Mouse (Mus musculus) cerebellum, postnatal 10 days (tissue): ENCODE data around the gene Olfr675.
"Not testable (repeated sequence)": the region's sequence is repeated elsewhere in the genome, so short reads cannot be mapped to it uniquely, and the experiment has no call there.

Source experiments
- DNase-seq, 2 experiments: peaks; one replicate each; pipeline ENCODE4 v3.0.0; 2021; ENCODE audit warnings: mixed read lengths in 2 of 2

Gene Olfr675

DNA sequence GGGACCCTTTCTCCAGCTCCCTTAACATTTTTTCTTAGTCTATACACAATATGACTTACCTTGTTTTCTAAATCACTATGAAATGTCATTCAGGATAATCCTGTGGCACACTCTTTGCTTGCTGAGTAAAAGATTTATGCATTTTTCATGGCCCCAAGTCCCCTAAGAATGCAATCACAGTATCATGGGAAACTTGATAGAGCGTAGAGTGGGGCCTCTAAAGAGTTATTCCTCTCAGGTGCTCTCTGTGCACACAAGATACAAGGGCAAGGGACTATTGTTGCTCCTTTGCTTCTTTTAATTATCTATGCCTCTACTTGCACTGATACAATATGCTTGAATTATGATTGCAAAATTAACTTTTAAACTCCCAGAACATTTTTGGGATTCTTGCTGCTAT, at the start of gene Olfr675:
Gene Olfr675 (minus strand): TSS at position 101 of the 400 bp plus-strand sequence.
- no peak for DNase-seq

DNA sequence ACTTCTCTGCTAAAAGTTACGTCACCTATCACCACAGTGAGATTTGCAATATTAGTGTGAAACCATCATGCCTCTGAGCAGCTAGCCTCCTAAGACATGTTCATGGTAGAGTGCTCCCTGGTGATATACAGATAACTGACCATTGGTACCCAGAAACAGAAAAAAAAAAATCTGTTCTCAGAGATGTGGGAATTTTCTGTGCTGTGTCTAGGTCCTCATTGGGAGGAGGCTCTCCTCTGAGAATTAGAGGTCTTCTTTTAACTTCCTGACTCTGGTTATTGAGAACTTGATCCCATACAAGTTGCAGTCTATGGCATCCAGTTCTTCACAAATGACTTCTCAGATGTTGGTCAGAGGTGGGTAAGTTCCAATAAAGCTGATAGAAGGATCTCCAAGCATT, 35.9 kb upstream of the Olfr675 start, which contains the start of gene Olfr678:
Gene Olfr678 (plus strand): TSS at position 301 of the 400 bp plus-strand sequence.
- DNase-seq: no peak

- DNase-seq: no peak
These were observed 30.7 kb upstream of the Olfr675 start for GRCm38 (mm10) chr7:105058951-105059350.

- peak in 1 of 2 experiments; percentile 3 for DNase-seq
These were observed 5.6 kb upstream of the Olfr675 start for GRCm38 (mm10) chr7:105033836-105034235.

- no peak for DNase-seq
These were observed 4.1 kb upstream of the Olfr675 start, which contains the start of gene Olfr676 for GRCm38 (mm10) chr7:105032398-105032797. Gene Olfr676, plus strand, starts transcription at chr7:105032698.

DNA sequence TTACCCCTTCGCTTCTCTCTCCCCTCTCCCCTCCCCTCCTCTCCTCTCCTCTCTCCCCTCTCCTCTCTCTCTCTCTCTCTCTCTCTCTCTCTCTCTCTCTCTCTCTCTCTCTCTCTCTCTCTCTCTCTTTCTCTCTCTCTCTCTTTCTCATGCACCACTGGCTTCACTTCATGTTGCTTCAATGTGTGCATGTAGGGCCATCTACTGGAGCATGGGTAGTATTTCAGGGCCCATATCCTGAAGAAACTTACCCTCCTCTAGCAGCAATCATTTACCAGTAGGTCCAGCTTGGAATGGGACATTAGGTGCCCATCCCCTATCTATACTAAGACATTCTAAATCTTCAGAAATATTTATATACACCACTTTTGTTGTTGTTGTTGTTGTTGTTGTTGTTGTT, 5.7 kb downstream of the Olfr675 start:
- DNase-seq: no peak

DNA sequence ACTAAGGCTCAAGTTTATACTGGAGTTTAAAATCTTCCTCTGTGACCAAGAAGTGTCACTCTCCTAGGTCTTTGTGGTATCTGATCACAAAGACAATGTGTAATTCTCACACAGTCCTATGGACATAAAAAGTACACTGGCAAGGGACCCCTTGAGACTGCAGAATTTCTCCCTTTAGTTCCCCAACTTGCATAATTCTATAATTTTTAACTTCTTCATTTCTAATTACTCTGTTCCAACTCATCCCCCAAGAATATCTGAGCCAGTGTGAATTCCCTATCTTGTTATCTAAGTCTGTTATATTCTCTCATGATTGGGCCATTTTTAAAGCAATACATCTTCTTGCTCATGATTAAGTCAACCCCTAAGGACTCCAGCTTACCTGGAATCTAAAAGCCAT, 26.3 kb downstream of the Olfr675 start, which contains the start of gene Olfr672:
Gene Olfr672 (minus strand): TSS at position 101 of the 400 bp plus-strand sequence.
- DNase-seq: no peak

- DNase-seq: no peak
These were observed 49.2 kb downstream of the Olfr675 start, which contains the start of gene Olfr671 for GRCm38 (mm10) chr7:104979026-104979425. Gene Olfr671, minus strand, starts transcription at chr7:104979126.

DNA sequence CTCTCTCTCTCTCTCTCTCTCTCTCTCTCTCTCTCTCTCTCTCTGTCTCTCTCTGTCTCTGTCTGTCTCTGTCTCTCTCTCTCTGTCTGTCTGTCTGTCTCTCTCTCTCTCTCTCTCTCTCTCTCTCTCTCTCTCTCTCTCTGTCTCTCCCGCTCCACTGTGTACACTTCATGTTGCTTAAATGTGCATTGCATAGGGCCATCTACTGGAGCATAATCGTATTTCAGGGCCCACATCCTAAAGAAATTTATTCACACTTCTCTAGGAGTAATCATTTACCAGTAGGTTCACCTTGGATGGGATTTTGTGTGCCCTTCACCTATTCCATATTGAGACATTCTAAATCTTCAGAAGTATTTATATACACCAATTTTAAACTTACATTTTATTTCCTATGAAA, 55.8 kb downstream of the Olfr675 start:
- not testable (repeated sequence) for DNase-seq
